Mouse (Mus musculus): ENCODE data around the gene Med23.
A peak's percentile ranks its signal among the peaks of the same experiment; 100 is the strongest.

Gene Med23

DNA sequence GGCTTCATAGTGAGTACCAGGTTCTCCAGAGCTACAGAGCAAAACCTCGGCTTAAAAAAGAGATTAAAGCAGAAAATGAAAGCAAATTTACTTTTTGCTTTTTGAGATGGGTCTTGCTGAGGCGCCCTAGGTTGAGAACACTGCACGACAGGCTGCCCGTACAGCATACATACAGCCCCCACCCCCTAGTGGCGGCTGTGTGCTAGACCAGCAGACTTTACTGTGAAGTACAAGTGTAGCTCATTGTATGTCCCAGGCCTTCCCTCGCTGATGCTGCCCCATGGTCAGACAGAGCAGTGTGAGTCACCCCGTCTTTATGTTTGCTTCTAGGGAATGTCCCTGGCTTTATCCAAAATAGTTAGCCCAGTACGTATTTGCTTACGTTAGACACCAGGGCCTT is 16.2 kb downstream of the Med23 start:
- no peak for DNase-seq

DNA sequence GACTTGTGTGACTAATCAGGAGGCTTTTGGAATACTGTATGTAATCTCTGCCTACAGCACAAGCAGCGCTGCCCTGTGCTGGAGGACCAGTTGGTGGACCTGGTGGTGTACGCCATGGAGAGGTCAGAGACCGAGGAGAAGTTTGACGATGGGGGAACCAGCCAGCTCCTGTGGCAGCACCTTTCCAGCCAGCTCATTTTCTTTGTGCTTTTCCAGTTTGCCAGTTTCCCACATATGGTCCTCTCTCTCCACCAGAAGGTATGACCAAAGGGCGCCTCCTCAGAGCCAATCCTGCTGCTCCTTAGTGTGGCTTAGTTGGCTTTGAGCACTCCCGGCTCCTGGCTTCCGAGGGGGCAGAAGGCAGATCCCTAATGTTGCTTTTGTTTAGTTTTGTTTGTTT is 18.6 kb downstream of the Med23 start:
- DNase-seq = no peak

DNA sequence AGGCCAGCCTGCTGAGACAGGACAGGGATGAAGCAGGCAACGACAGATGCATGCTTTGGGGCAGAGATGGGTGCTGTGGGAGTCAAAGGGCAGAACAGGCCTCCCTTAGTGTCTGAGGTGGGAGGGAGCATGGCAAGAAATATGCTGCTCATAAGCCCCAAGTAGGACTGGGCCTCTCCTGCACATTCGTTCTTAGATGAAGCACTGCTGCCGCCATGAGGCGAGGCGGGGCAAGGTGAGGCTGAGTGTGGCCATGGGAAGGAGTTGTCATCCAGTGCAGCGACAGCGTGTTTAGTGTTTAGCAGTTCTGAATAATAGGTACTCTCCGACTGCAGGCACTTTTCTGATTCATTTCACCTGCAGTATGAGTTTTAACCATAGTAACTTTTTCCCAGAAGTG is 26.1 kb downstream of the Med23 start:
- DNase-seq = peak; percentile 40

DNA sequence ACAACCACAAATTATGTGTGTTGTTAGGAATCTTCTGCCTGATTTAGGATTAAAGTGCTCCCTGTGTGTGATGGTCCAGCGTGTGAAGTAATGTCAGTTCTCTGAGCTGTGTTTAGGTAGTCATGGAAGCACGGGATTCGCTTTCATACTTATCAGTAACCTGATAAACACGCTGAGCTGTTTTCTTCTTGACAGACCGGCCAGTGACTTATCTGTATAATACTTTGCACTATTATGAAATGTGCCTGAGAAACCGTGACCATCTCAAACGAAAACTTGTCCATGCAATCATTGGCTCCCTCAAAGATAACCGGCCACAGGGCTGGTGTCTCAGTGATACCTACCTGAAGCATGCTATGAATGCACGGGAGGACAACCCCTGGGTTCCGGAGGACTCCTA is 35.8 kb downstream of the Med23 start:
- no peak for DNase-seq

DNA sequence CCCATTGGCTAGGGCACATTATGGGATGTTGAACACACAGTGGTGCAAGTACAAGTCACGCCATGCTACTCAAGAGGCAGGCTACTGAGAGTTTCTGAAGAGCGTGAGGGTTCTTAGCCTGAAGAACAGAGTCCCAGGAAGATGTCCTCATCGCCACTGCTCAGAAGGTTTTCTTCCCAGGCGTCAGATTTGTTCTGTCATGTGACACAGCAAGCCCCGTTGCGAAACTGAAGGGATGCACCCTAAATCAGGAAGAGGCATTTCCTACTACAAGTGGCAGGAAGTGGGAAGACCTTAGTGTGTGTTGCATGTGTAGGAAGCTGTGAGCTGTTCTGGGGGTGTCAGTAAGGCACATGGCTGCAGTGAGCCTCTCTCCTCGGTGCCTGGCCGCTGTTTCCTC is 41.4 kb downstream of the Med23 start:
- peak; percentile 66 for DNase-seq

DNA sequence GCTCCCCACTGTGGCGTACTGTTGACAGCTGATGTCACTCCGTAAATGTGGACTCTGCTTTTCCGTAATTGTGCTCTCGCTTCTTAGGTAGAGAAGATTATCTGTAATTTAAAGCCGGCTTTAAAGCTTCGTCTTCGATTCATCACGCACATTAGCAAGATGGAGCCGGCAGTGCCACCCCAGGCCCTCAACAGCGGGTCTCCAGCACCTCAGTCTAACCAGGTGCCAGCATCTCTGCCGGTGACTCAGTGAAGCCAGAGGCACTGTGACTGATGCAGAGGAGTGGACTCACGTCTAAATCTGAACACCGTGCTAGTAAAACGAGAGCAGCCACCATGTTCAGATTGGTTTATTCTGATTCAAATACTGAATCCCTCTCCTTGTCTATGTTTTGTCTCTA is 42.8 kb downstream of the Med23 start:
- no peak for DNase-seq

DNA sequence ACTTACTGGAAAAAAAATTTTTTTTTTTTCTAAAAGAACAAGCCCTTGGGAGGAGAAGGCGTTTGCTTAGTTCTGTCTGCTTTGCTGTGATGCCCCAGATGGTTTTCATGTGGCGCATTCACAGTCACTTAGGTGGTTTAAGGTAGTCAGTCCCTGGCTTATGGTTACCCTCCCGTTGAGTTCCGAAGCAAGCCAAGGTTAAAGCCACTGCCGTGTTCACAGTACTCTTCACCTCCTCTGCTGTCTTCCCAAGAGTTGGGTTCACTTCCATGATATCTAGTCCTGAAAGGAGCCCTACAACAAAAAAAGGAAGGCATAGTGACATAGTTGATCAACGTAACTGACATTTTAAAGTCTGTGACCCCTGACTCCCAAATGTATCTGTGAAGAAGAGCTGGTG is 45.7 kb downstream of the Med23 start:
- DNase-seq = no peak

DNA sequence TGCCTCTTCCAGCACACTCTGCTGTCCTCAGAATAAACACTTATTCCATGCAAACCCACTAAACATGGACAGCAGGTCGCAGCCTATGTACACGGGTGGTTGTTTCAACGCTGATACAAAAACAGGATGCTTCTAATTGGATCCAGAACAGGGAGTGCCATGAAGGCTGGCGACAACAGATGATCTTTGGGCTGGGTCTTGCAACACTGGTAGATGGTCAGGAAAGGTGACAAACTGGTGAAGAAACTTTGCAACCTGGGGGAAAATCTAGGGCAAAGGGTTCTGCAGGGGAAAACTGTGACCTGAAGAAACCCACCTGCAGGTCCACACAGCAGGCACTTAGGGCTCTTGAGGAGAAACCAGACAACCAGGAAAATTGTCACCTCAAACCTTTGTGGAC is 53.2 kb downstream of the Med23 start:
- no peak for DNase-seq

DNA sequence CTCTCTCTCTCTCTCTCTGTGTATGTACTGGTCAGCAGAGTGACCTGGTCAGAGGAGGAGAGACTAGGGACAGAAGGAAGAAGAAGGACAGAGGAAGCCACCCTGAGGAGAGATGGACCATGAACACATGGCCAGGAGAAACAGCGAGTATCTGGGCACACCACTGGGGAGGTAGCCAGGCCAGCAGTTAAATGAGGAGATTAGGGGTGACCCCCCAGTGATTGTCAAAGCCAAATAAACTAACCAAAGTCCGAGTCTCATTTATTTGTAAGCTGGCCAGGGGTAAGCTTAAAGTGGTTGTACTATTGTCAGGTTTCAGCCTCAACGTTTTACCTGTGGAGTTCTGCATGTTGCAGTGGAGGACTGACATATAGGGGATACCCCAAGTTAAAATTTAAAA is 54.5 kb downstream of the Med23 start:
- DNase-seq = no peak

DNA sequence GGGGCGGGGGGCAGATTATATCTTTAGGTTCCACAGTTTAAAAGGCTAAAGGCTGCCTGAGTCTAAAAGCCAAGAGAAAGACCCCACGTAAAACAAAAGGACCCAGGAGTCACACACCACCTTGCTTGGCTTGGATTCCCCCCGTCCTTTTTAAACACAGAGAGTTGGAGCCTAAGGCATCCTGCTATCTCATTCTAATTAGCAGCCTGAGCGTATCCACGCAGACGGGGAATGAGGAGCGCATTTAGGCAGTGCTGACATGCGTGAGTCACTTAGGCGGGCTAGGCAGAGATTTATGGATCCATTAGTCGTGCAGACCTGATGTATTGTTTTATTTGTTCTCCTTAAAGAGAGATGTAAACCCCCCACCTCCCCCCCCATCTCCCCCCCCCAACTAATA is 56.6 kb downstream of the Med23 start:
- DNase-seq = no peak

DNA sequence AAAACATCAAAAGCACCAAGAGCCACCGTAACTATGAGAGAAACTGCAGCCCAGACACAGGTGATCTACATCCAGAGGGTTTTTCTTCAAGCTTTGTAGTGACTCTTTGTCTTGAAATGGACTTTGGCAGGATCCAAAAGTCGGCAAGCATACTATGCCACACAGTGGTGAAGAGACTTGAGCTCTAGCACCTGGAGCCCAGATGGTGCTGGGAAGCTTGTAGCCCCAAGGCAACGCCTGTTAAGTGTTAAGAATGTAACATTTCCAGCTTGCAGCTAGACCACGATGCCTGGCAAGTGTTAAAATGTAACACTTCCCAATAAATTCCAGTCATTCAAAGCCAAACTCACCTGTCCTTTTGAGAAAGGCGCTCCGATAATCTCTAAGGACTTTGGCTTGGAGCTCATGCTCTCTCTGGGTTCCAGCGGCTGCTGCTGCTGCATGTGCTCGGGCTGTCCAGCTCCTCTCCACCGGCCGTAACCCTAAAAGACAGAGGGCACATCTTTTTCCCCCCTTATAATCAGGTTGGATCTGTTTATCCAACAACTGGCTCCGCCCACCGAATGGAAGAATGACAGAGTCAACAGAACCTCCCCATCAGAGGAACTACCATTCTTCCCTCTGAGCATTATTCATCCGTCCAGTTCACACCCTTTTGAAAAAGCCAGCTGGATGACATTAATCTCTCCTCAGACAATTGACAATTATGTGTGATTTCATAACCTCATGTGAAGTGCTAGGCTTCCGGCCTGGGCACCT is 57.4 kb downstream of the Med23 start, which contains the start of gene Arg1:
Gene Arg1, minus strand, starts transcription at position 523 of the 759 bp plus-strand sequence.
- peak; percentile 22 for DNase-seq

DNA sequence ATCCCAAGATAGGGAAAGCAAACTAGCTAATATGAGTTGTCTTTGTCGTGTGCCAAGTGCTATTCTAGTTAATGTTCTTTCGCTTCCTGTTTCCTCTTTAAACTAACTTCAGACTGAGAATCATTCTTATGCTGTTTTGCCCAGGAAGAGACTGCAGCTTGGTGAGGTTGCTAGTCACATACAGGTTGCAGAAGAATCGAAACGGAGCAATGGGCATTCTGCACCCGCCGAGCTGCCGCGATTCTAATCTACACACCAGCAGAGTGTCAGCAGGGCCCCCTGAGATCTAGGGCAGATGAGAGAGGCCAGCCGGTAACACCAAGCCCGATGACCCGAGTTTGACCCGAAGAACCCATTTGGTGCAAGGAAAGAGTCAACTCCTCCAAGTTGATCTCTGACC is 58.3 kb downstream of the Med23 start:
- peak; percentile 24 for DNase-seq

DNA sequence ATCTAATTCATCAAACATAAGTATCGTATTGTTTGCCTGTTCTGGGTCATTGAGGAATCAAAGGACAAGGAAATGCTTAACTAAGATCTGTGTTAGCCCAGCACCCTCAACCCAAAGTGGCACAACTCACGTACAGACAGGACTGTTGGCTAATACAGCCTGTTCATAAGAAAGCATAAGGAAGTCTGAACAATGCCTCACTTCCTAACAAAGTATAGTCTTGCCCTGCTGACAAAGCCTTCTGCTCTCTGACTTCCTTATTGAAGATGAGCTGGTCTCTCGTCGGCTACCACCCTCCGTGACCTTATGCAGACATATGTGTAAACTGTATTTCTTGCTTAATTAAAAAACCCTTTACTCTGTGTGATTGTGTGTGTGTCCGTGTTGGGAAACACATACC is 60.4 kb downstream of the Med23 start:
- DNase-seq = peak; percentile 41

DNA sequence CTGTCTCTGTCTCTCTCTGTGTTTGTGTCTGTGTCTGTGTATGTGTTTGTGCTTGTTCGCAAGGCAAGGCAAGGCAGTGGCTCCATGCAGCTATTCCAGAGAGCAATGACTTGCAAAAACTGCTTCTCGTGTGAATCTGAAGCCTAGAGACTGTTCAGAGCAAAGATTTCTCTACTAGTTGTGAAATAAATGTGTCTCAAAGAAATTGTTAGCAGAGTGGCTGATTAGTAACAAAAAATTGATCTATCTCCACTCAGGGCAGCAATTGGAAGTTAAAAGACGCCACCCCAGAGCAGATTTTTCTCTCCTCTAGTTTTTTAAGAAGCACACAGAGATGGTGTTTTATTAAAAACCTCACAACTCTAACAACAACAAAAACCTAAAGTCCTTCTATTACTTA is 78.1 kb downstream of the Med23 start:
- DNase-seq = no peak

DNA sequence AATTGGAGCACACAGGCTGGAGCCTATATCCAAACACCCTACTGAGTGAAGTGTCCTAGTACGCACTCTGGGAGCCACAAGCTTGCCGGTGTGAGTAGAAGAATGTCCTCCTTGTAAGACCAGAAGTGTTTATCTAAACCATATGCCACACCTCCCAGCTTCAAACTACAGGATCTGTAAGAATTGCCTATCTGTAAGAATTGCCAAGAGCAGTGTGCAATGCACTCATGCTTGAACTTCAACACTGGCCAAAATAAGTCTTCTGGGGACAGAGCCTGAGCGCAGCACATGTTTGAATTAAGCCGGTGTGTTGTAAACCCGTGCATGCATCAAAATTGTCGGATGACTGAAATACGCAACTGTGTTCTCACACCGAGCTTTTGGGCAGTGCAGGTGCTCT is 78.5 kb downstream of the Med23 start:
- peak; percentile 44 for DNase-seq

DNA sequence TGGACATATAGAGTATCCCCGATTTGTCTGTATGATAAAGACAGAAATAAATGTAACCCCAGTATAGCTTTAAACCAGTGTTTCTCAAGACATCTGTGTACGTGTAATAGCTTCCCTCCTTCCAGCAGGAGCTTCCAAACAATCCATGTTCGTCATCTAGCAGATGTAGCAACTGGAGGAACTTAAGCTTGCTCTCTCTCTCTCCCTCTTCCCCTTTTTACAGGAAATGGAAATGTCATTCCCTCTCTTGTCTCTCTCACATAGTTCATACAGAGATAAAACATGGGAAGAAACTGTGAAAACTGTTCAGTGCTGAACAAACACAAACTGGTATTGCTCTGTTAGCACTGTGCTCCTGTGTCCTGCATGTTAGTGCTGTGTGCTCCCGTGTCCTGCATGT is 80.4 kb downstream of the Med23 start:
- no peak for DNase-seq

DNA sequence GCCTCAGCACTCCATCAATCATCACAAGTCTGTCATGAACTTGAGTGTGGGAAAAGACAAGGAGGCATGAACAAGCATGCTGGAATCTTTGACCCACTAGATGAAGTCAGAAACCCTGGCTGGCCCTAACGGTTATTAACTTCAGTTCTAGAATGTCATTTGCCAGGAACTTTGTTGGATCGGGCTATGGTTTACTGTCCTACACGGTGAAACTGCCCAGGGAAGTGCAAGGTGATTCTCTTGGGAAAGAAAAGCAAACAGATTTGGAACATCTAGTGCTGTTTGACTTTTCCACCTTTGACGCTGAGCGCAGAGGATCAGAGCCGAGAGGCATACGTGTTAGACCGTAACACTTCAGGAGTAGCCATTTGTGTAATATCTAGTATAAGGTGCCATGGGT is 81.8 kb downstream of the Med23 start:
- no peak for DNase-seq

DNA sequence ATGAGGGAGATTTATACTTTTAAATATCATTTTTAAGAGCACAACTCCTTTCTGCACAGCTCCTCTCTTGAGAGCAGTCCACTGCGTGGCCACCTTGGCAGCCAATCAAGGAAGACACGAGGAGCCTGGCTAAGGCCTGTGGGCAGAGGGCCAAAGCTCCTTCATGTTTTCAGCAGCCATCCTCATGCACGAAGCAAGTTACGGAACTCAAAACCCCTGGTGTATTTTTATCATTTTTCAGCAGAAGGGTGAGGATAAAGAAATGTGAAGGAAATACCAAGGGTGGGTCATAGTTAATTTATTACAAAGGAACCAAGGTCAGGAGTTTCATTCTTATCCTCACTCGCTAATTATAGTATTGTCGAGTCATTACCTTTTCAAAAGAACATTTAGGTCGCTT is 82.8 kb downstream of the Med23 start:
- no peak for DNase-seq

DNA sequence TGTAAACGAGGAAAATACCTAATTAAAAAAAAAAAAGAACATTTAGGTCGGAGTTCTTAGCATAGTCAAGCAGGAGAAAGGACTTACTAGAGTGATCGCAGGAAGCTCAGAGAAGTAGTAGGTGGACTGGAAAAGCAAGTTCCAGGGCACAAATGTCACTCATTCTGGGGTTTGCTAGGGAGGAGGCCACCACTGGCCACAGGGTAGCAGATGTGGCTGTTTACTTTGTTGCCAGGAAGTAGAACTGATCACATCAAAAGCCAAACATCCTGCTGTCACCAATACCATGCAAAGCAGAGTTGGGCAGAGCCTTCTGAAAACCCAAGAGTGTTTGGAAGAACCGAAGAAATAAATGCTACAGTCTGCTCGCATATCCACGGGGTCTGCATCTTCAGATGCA is 84.1 kb downstream of the Med23 start:
- DNase-seq = no peak

DNA sequence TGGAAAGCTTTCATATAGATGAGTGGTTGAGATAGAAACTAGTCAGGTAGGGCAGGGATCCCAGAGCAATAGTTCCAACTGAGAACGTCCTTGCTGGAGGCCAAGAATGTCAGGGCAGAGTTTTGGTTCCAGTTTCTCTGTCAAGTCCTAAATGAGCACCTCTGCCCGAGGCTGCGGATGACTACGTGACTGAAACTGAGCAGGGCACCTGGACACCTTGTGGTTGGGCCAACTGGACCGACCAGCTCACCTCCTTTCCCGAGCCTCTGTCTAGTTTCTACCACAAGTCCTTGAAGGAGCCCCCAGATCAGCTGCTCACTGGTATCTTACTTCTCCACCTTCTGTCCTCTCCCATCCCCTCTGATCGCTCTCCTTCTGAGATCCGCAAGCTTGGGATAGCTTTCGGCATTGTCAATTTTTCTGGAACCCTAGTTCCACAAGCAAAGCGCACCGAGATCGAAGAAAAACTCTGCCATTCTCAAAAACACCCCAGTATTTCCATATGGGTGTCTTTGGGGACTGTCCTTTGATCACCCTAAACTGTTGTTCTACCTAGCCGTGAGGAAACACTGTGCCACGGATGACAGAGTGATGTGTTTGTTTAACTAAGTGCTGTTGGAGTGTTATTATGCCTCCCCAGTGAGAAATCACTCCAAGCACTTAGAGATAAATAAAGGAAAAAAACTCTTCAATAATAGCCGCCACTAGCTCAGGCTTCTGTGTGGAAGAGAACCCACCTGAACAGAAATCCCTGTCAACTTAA is 88.7 kb downstream of the Med23 start:
- no peak for DNase-seq

DNA sequence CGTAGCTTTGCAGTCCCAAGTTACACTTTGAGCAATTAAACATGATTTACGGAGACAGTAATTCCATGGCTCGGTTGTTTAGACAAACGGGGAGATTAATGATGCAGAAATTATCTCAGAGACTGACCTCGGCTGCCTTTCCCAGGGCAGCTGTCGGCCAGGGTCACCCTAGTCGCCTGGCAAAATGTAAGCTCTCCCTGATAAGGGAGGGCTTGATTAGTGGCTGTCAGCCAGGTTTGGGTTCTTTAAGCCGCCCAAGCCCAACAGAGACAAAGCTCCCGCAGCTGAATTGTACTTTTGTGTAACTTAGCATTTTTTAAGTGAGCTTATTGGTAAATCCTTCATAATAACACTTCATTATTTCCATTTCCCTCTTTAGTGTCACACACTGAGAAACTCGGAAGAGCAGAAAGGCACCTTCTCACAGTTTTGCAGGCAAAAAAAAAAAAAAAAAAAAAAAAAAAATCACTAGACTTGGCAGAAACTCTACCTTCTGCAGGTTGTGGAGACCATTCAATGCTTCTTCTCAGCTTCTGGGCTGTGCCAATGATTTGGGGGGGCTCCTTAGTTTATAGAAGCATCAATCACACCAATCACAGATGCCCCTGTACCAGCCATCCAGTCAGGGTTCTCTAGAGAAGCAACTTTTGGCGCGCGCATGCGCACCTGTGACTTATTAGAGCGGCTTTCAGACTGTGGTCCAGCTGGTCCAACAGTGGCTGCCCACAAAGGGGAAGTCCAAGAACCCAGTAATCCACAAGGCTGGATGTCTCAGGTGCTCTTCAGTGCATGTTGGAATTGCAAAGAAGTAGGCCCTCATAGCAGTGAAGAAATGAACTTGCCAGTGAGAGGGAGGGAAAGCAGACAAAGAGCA is 89.5 kb downstream of the Med23 start:
- DNase-seq = peak; percentile 23

DNA sequence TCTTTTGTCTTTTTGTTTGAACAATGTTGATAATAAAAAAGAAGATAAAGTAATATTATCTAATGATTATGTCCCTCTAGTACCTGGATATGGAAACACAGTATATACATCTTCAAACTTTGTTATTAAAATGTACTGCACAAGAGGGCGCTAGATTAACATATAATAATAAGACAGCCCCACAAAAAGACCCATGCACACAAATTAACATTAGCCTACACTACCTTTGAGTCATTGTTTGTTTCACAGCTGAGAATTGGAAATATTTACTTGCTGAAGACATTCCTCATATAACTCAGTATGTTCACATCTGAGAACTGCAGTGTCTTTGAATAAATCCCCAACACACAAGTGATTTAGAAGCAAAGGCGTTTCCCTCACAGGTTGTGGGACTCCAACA is 91.3 kb downstream of the Med23 start:
- peak; percentile 65 for DNase-seq

DNA sequence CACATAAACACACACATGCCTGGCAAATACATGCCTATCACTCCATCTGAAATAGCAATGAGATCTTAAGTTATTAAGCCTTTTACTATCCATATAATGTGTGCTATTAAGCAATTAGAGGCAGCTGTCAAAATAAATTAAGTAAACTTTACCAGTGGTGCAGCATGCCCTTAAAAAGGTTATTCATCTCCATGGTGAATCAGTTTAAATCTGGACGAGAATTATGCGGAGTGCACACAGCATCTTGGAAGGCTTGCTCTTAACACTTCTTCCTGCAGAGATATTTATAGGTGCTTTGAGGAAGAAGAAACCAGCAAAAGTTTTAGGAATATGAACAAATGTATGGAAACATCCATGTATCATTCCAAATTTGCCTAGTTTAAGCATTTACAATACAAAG is 92.1 kb downstream of the Med23 start:
- no peak for DNase-seq
